Mouse (Mus musculus) olfactory bulb, adult 2 months (tissue): ENCODE results near the gene Ifrd2.

ENCODE experiments used
- CTCF ChIP-seq: fragments of 200-500 bp; IDR thresholded peaks from 2 replicates; pipeline ENCODE4 v1.5.1; 2012; ENCODE audit warnings: low read depth, mild to moderate bottlenecking, low read length, moderate library complexity; ENCODE audit not compliant: insufficient read depth
- POLR2A ChIP-seq: fragments of 200-500 bp; IDR thresholded peaks from 2 replicates; pipeline ENCODE4 v1.6.1; 2012; ENCODE audit warnings: mild to moderate bottlenecking, low read depth, low read length, moderate library complexity; ENCODE audit not compliant: insufficient read depth

GRCm38 (mm10) chr9:107555031-107555457 is 32.4 kb upstream of the Ifrd2 start:
- TF ChIP-seq POLR2A (no peak), CTCF (no peak)
